23 mouse cellular contexts compared by ENCODE assay signal in the genomic region with DNA sequence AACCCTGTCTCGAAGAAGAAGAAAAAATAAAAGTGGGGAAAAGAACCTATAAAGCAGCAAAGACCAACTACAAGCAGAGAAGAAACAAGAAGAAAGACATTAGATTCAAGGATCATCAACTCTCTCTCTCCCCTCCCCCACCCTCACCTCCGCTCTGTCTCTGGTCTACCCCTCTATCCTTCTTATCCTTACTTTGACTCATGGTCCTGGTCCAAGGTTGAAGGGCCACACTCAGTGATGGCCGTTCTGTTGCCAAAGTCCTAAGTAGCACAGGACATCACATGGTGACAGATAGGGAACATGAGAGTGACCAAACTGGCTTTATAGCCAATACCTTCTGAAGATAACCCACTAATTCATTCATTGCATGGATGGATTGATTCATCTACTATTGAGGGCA. TPM values are rescaled to one million over a fixed set of nuclear protein-coding genes. Genes with fewer than 3 reads are reported as not detected.
DNase-seq lines count a peak whose midpoint lies in the region; ATAC-seq and TF ChIP-seq lines count a peak whose summit lies in the region.
"Had no signal": no experiment of that assay in that cellular context is flagged by ENCODE, and none has a peak within 500 bp of the region (broad histone marks: within the 10 kb centered on the region; RNA-seq: fewer than 3 reads in every experiment).

No protein-coding gene starts in this region.

- H3K9ac ChIP-seq in intestine, postnatal 0 days (ENCODE audit: low read depth, low read length) = no peak overlapping the region
- H3K9ac ChIP-seq in intestine, embryonic 15.5 days = no peak overlapping the region
- peak overlapping the region; percentile 26; the same call in 1 of the 2 replicates for H3K9ac ChIP-seq in ES-E14 (ENCODE audit: insufficient read depth, low read depth, low read length, poor library complexity, severe bottlenecking)
- H3K9ac ChIP-seq: embryonic facial prominence, embryonic 12.5 days; forebrain, embryonic 13.5 days; forebrain, embryonic 15.5 days; forebrain, postnatal 0 days had no signal

- 0 out of 2 replicates have a peak, but pooled peaks cover 7% of the 10 kb centered on the region for H3K4me1 ChIP-seq in intestine, postnatal 0 days (replicated peaks; ENCODE audit: control insufficient read depth, insufficient read depth, low read length)
- H3K4me1 ChIP-seq in intestine, embryonic 15.5 days (replicated peaks) = peaks cover 19% of the 10 kb centered on the region
- peaks cover 10 to 33% of the 10 kb centered on the region in 2 experiments for H3K4me1 ChIP-seq in ES-E14 (ENCODE audit: control insufficient read depth in 2 of 2, insufficient read depth in 2 of 2, low read length in 2 of 2, poor library complexity in 1 of 2)

- in situ Hi-C loops in ES-E14 (cut with MboI; ENCODE audit: low sequenced_read_pairs in 2 of 2, unreplicated experiment in 2 of 2) = no loop called here

- WGBS in intestine, postnatal 0 days = 75% methylated on average over 3 of the region's 3 CpGs
- 91% methylated on average over 3 of the region's 3 CpGs for WGBS in intestine, embryonic 15.5 days

- no peak for TF ChIP-seq CTCF in intestine, postnatal 0 days (IDR thresholded peaks at IDR 0.05; ENCODE audit: low read depth)

- peak; percentile 23 for DNase-seq in cerebellum, adult 9-10 months
- no peak for DNase-seq in cerebellum, adult 8-10 months
- no peak for DNase-seq in ES-E14 (ENCODE audit: low read depth, low spot score)
- no peak for DNase-seq in kidney, postnatal 25 days
- DNase-seq: adrenal gland, adult 2 months; adrenal gland, postnatal 10 days; adrenal gland, postnatal 25 days; B cell, adult 2 months; cerebellum, adult 11 months; cerebellum, adult 18-20 months; cerebellum, adult 9-11 months; cerebellum, postnatal 25 days; forebrain, postnatal 0 days had no signal

- H3K4me2 ChIP-seq in intestine, postnatal 0 days (replicated peaks; ENCODE audit: low read depth) = no peak overlapping the region
- H3K4me2 ChIP-seq in intestine, embryonic 15.5 days (replicated peaks) = no peak overlapping the region
- H3K4me2 ChIP-seq: embryonic facial prominence, embryonic 12.5 days; forebrain, embryonic 13.5 days; forebrain, embryonic 15.5 days had no signal

- ATAC-seq in intestine, postnatal 0 days = peak; percentile 64
- ATAC-seq in intestine, embryonic 15.5 days = no peak
- ATAC-seq: CD4-positive, CD25-positive, alpha-beta regulatory T cell, adult 4 months; forebrain, embryonic 13.5 days; forebrain, embryonic 15.5 days; forebrain, postnatal 0 days had no signal

- H3K4me3 ChIP-seq in intestine, postnatal 0 days (ENCODE audit: low read depth, low read length) = no peak overlapping the region
- no peak overlapping the region for H3K4me3 ChIP-seq in intestine, embryonic 15.5 days (replicated peaks)
- no peak overlapping the region for H3K4me3 ChIP-seq in ES-E14 (ENCODE audit: insufficient read depth in 1 of 2, low read depth in 1 of 2, low read length in 2 of 2, poor library complexity in 1 of 2, severe bottlenecking in 1 of 2)
- H3K4me3 ChIP-seq: embryonic facial prominence, embryonic 10.5 days; embryonic facial prominence, embryonic 12.5 days; forebrain, embryonic 13.5 days; forebrain, embryonic 15.5 days had no signal

- no peaks in the 10 kb centered on the region for H3K36me3 ChIP-seq in intestine, postnatal 0 days (ENCODE audit: control insufficient read depth, insufficient read depth)
- H3K36me3 ChIP-seq in intestine, embryonic 15.5 days = no peaks in the 10 kb centered on the region
- H3K36me3 ChIP-seq in ES-E14 (ENCODE audit: control insufficient read depth, insufficient read depth, low read length, poor library complexity, severe bottlenecking) = no peaks in the 10 kb centered on the region
- H3K36me3 ChIP-seq: embryonic facial prominence, embryonic 10.5 days; embryonic facial prominence, embryonic 12.5 days; forebrain, embryonic 15.5 days had no signal

- no peaks in the 10 kb centered on the region for H3K9me3 ChIP-seq in intestine, postnatal 0 days (ENCODE audit: control insufficient read depth)
- no peaks in the 10 kb centered on the region for H3K9me3 ChIP-seq in intestine, embryonic 15.5 days
- H3K9me3 ChIP-seq in ES-E14 (ENCODE audit: control insufficient read depth, insufficient read depth, low read depth, low read length) = no peaks in the 10 kb centered on the region
- H3K9me3 ChIP-seq: embryonic facial prominence, embryonic 10.5 days; embryonic facial prominence, embryonic 12.5 days; forebrain, embryonic 13.5 days; forebrain, embryonic 15.5 days had no signal

- no peaks in the 10 kb centered on the region for H3K27me3 ChIP-seq in intestine, postnatal 0 days (replicated peaks; ENCODE audit: control insufficient read depth, insufficient read depth, low read length)
- no peaks in the 10 kb centered on the region for H3K27me3 ChIP-seq in intestine, embryonic 15.5 days (replicated peaks)
- H3K27me3 ChIP-seq: embryonic facial prominence, embryonic 12.5 days; forebrain, embryonic 15.5 days had no signal

- H3K27ac ChIP-seq in intestine, postnatal 0 days (ENCODE audit: low read depth, low read length) = 0 out of 2 replicates have a peak overlapping the region, but pooled peaks have one; percentile 21
- H3K27ac ChIP-seq in intestine, embryonic 15.5 days = no peak overlapping the region
- no peak overlapping the region; the same call in 1 of the 2 replicates for H3K27ac ChIP-seq in ES-E14 (ENCODE audit: insufficient read depth, low read depth, low read length, poor library complexity, severe bottlenecking)
- H3K27ac ChIP-seq: embryonic facial prominence, embryonic 10.5 days; embryonic facial prominence, embryonic 12.5 days; forebrain, embryonic 13.5 days; forebrain, embryonic 15.5 days had no signal

TF ChIP-seq in ES-E14, 5 proteins besides CTCF, POLR2A, EP300 and RAD21:
- TF ChIP-seq ZNF384 (IDR thresholded peaks at IDR 0.05; ENCODE audit: low read depth, low read length) (no peak), ZC3H11A (IDR thresholded peaks at IDR 0.05; ENCODE audit: borderline replicate concordance, low read depth, low read length) (no peak)

RNA-seq across cellular contexts. Expression of gene Tnfsfm13, which starts 1.5 kb away (rescaled TPM):
- 4.1 and 4.8 TPM in 2 replicates for polyA plus RNA-seq in intestine, postnatal 0 days (2015; fragmentation: Nextera tagmentation; extraction: Ambion mirVana)
- 2.6 and 3.1 TPM in 2 replicates for polyA plus RNA-seq in intestine, embryonic 15.5 days (2015; fragmentation: Nextera tagmentation; extraction: Ambion mirVana)
- total RNA-seq in ES-E14 (2012; rRNA removed) = 13.7 and 19.9 TPM in 2 replicates
- total RNA-seq: MEL had no signal
- polyA plus RNA-seq: CD4-positive, CD25-positive, alpha-beta regulatory T cell, adult 4 months had no signal

RNA-seq across cellular contexts. Expression of gene Tnfsf12, which starts 1.7 kb away (rescaled TPM):
- polyA plus RNA-seq in intestine, postnatal 0 days (2015; fragmentation: Nextera tagmentation; extraction: Ambion mirVana) = 6.6 and 7.2 TPM in 2 replicates
- polyA plus RNA-seq in intestine, embryonic 15.5 days (2015; fragmentation: Nextera tagmentation; extraction: Ambion mirVana) = 6.6 and 7.0 TPM in 2 replicates
- 8.7 and 16.1 TPM in 2 replicates for total RNA-seq in ES-E14 (2012; rRNA removed)
- total RNA-seq: CH12.LX, MEL had no signal

RNA-seq across cellular contexts. Expression of gene Tnfsf13, which starts 11.8 kb away (rescaled TPM):
- 1.6 and 1.8 TPM in 2 replicates for polyA plus RNA-seq in intestine, postnatal 0 days (2015; fragmentation: Nextera tagmentation; extraction: Ambion mirVana)
- 0.33 and 0.54 TPM in 2 replicates for polyA plus RNA-seq in intestine, embryonic 15.5 days (2015; fragmentation: Nextera tagmentation; extraction: Ambion mirVana)
- total RNA-seq in ES-E14 (2012; rRNA removed) = 8.6 and 11.7 TPM in 2 replicates
- total RNA-seq: forebrain, postnatal 0 days had no signal
- polyA plus RNA-seq: CD4-positive, CD25-positive, alpha-beta regulatory T cell, adult 4 months; embryonic facial prominence, embryonic 10.5 days; forebrain, embryonic 11.5 days had no signal

RNA-seq across cellular contexts. Expression of gene Senp3, which starts 15.5 kb away (rescaled TPM):
- 26.7 and 27.6 TPM in 2 replicates for polyA plus RNA-seq in intestine, postnatal 0 days (2015; fragmentation: Nextera tagmentation; extraction: Ambion mirVana)
- 62.1 and 63.9 TPM in 2 replicates for polyA plus RNA-seq in intestine, embryonic 15.5 days (2015; fragmentation: Nextera tagmentation; extraction: Ambion mirVana)
- 265 and 282 TPM in 2 replicates for total RNA-seq in ES-E14 (2012; rRNA removed)

RNA-seq across cellular contexts. Expression of gene Eif4a1, which starts 25.2 kb away (rescaled TPM):
- polyA plus RNA-seq in intestine, postnatal 0 days (2015; fragmentation: Nextera tagmentation; extraction: Ambion mirVana) = 279 and 291 TPM in 2 replicates
- polyA plus RNA-seq in intestine, embryonic 15.5 days (2015; fragmentation: Nextera tagmentation; extraction: Ambion mirVana) = 517 and 559 TPM in 2 replicates
- 1,512 and 1,948 TPM in 2 replicates for total RNA-seq in ES-E14 (2012; rRNA removed)
